Mouse (Mus musculus): ENCODE results near the gene Mrpl36.

Gene Mrpl36

GRCm38 (mm10) chr13:73347171-73347570 lies 18.9 kb downstream of the Mrpl36 start:
- DNase-seq = no peak

- no peak for DNase-seq
These were observed 19.8 kb downstream of the Mrpl36 start for GRCm38 (mm10) chr13:73347922-73348650.

- no peak for DNase-seq
These were observed 22.4 kb downstream of the Mrpl36 start for GRCm38 (mm10) chr13:73350741-73351140.

- DNase-seq = no peak
These were observed 23.6 kb downstream of the Mrpl36 start for GRCm38 (mm10) chr13:73351910-73352309.

- DNase-seq = no peak
These were observed 24.2 kb downstream of the Mrpl36 start for GRCm38 (mm10) chr13:73352491-73352890.

GRCm38 (mm10) chr13:73357106-73357505 lies 28.8 kb downstream of the Mrpl36 start:
- no peak for DNase-seq

GRCm38 (mm10) chr13:73373367-73373766 lies 45.1 kb downstream of the Mrpl36 start:
- peak; percentile 26 for DNase-seq

DNA sequence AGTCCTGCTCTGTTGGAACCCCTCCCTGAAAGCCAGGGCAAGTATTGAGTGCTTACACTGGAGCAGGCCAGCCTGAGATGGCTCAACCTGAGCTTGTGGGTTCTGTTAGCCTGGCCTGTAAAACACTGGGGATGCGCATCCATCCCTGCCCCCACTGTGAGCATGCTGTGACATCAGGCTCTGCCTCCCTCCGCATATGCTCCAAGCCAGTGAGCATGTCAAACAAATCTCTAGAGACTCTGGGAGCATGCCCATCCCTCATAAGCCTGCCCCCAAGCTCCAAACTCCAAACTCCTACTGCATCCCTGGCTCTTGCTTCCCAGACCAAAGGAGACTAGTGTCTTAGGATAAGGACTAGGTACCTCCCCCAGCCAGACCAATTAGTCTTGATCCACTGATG lies 46.3 kb downstream of the Mrpl36 start:
- DNase-seq = peak; percentile 62

DNA sequence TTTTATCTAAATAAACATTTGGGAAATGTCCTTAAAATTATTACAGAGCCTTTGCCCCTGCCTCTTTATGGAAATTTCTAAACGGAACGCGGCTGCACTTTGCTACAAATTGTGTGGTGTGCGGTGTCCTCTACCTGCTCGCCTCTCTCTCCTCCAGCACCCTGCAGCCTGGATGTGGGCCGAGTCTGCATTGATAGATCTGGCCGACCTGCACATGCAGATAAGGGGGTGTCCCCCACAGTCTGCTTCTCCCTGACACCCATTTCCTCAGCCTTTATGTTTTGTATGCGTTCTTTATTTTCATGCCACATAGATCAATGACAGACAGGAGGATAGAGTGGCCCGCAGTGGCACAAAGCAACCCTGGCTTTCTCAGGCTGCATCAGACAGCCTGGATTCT lies 49.3 kb downstream of the Mrpl36 start:
- no peak for DNase-seq
